Mouse (Mus musculus) adrenal gland, postnatal 25 days (tissue): Measurements from ENCODE around the gene AI593442. TPM values are rescaled to one million over a fixed set of nuclear protein-coding genes. Genes with fewer than 3 reads are reported as not detected.
A peak's percentile ranks its signal among the peaks of the same experiment; 100 is the strongest.

Source experiments
- DNase-seq: peaks from one replicate; pipeline ENCODE4 v3.0.0; 2021; ENCODE audit warnings: mixed read lengths
- long read RNA-seq: library from polyadenylated mRNA; stranded (forward); transcript quantifications from one replicate; pipeline ENCODE4 v2.0.0, GENCODE M21; 2021
- total RNA-seq: library from RNA; stranded (reverse); gene quantifications from 2 replicates; pipeline ENCODE4 v1.2.3, GENCODE M21; 2021

The AI593442 gene
- total RNA-seq, result 0.06 TPM in 1 of 2 replicates, not detected in the other
- long read RNA-seq, result 0 reads

DNA sequence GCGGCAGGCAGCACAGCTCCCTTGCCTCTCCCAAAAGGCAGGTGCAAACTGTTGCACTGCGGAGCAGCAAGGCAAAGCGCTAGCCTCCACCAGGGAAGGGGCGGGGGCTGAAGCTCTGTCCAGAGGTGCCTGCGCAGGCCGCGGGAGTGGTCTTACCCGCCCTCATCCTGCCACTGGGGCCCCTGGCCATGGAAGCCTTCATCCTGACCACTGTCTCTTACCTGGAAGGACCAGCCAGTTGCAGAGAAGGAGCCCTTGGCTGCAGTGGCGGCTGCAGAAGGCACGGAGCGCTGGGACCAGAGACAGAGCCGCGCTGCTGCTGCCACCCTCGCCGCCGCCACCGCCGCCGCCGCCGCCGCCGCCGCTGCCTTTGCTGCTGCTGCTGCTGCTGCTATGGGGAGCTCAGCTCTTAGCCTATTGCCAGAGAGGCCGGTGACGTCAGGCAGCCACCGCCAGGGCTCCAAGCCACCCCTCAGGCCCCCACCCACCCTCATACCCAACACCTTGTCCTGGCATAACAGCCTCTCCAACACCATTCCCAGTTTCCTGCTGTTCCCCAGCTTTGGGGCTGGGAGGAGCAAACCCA is at the start of gene AI593442:
TSS of gene AI593442 (minus strand) at position 419 of the 586 bp plus-strand sequence.
- no peak for DNase-seq

DNA sequence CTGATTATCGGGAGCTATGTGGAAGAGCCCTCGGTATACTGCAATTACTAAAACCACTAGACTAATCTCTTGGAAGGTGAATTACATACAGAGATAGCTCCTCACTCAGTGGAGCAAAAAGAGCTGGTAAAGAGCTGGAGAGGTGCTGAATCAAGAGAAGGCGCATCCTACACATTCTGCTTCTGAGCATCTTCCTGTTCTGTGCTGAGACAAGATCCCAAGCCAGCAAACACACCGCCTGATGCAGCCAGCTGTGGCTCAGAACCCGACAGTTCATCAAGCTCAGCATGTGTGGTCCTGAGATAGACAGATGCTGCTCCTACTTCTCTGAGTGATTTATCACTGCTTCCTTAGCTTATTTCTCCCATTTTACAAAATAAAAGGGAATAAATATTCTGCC is 49.2 kb upstream of the AI593442 start:
- DNase-seq, result no peak

DNA sequence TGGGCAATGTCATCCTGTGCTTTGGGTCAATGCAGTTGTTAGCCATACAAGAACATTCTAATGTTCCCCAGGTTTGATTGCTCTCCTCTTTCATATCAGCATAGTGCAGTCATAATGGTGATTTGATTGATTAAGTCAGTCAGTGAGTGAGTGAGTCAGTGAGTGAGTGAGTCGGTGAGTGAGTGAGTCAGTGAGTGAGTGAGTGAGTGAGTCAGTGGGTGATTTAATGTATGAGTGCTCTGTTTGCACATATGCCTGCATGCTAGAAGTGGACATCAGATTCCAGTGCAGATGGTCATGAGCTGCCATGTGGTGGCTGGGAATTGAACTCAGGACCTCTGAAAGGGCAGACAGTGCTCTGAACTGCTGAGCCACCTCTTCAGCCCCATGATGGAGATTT is 43.0 kb upstream of the AI593442 start:
- DNase-seq, result no peak

DNA sequence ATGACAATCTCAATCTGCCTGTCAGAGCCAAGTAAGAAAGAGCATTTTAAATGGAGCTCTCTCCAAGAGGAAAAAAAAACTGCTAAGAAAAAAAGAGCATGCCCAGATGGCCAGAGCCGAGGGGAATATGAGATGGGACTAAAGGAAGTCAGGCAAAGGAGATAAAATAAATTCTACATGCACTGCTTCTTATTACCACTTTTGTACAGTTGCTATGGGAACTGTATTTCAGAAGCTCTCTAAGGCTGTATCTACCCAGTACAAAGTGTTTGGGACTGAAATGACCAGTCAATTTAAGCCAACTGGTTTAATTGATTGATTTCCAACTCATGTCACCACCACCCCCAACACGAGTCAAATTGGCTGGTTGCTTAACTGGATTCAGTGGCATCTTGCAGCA is 40.0 kb upstream of the AI593442 start:
- DNase-seq, result no peak

DNA sequence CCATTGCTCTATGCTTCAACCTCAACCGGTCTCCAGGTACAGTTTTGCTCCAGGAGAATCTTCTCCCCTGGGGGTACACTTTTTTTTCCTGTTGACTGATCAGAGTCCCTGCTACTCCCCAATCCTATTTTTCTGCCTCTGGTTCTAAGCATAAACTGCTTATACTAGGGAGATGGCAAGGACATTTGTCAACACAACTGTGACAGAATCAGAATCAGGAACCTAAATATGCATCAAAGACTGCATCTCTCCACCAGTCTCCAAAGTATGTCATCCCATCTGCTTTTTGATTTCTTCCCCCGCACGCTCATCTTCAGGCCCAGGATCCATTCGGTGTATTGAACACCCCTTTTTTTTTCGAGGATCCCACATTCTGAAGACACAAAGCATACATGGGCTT is 456 bp upstream of the AI593442 start:
- no peak for DNase-seq

DNA sequence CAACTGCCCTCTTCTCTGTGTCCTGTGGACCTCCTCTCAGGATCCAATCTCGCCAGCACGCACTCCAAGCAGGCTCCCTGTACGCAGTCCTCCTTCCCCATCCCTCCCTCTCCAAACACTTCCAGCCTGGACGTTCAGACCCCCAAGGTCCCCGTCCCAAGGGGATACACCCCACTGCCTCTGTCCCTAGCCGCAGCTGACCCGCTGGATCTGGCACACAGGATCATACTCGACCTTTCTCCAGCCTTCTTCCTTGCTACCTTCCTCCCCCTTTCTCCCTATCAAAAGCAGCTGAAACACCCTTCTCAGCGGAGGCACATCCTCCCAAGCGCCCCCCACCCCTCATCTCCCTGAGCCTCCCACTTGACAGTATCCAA is 753 bp downstream of the AI593442 start:
- DNase-seq, result no peak

DNA sequence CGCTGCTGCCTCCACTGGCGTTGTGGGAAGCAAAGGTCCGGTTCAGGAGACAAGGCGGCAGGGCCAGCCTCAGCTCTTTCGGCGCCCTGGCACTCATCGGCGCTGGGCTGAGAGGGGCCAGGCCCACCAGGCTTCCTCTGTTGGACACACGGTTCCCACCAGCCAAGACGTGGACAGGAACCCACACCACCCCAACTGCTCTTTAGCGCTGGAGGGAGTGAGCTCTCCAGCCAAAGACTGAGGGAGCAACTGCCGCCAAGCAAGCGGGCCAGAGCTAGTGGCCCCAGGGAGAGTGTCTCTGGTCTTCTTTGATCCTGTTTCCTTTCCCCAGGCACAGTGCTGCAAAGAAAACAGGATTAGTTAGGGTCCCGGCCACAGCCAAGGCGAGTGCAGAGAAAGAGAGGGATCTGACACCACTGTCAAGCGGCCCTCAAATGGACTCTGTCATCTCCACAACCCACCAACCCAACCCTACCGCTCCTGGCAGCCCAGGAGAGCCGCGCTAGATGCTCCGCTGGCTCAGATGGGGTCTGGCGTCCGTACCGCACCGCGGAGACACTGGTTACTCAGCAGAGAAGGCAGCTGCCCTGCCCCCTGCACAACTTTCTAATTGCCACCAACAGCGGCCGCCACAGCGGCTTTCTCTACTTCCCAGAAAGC is 1.3 kb downstream of the AI593442 start:
- DNase-seq, result no peak

DNA sequence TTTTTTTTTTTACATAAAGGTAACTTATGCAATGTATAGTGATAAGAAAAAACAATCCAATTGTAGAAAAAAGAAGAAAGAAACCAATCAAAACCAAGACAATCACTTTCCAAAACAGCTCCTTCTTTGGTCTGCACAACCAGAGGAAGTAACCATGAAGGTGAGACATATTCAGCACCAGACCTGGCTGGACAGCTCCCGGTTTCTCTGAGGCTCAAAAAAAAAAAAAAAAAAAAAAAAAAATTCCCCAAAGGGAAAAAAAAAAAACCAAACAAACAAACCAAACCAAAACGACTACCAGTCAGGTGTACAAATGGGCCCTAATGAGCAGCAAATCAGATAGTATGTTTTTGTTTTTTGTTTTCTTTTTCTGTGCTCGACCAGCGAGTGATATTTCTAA is 3.0 kb downstream of the AI593442 start:
- DNase-seq, result peak; percentile 35

DNA sequence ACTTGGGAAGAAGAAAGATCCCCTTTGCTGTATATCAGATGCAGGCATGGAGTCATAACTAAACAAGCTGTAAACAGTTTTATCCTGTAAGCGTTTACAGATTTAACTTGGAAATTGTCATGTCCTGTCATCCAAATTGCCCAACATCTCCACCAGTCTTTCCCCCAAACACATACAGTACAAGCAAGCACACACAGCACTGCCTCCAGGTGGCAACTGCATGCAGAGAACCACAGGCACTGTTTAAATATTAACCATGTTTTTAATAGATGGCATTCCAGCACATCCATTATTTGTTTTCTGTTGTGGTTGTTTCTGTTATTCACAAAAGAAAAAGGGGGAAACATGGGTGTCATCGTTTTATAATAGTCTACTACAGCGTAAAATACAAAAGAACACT is 3.6 kb downstream of the AI593442 start:
- no peak for DNase-seq

DNA sequence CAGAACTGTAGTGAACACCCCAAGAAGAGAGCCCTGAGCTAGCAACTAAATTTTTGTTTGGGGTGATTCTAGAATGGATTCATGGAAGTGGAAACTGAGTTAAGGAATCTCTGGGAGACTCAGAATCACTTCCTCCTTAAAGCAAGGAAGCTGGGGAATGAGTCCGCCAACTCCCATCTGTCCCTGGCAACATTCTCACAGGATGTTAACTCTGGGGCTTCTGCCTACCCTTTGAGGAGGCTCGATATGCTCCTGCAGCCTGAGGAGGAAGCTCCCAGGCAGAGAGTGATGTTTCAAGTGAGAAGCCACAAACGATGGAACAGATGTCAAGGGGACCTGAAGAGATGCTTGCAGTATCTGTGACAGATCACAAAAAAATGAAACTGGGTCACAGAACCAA is 18.2 kb downstream of the AI593442 start:
- DNase-seq, result no peak

DNA sequence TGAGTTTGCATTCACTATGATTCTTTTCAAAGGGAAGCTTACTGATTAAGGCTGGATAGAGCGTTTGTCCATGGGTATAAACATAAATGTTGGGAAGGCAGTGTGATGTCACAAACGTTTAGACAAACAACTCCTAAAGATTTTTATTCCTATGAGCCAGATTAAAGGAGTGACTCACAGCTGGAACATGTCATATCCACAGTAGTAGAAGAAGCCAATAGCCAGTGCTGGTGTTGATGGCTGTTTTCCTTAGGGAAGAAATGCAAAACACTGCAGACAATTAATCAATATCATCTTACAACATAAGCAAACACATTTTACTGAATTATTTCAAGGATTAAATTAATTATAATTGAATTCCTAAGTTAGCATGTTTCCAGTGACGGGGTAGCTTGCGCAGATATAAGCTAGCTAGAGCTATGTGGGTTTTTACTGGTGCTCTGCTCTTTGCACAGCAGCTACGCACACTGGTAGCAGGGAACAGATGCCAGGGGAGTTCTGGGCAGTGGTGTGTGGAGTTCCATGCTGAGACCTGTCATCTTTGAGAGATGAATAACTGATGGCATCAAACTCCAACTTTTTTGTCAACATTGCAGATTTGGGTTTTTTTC is 29.1 kb downstream of the AI593442 start:
- DNase-seq, result no peak

DNA sequence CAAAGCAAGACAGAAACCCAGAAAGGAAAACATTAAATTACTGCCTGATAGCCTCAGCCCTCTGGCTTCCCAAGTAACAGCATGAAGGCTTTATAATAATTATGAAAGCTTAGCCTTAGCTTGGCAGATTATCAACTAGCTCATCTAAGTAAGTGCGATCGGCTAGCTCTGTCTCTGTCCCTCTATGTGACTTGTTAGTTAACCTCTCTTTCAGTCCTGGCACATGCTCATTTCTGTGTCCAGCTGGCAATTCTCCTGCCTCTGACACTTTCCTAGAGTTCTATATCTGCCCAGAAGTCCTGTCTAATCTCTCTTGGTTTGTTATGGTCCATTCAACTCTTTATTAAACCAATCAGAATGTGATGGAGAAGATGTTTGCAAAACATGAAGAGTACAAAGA is 34.3 kb downstream of the AI593442 start:
- DNase-seq, result no peak

DNA sequence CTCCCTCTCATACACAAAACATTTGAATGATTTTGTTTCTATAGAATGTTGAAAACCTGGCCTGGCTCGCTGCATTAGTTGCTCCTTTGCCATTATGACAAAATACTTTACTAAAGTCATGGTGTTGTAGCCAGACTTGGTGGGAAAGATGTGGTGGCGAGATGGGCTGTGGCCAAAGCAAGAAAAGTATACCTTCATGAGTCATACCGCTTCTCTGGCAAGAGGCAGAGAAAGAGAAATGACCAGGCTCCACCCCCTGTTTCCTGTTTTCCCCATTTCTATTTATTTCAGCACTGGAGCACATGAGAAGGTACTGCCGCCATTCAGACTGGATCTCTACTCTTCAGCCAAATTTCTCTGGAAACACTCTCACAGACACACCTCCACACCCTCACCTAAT is 35.0 kb downstream of the AI593442 start:
- DNase-seq, result no peak

DNA sequence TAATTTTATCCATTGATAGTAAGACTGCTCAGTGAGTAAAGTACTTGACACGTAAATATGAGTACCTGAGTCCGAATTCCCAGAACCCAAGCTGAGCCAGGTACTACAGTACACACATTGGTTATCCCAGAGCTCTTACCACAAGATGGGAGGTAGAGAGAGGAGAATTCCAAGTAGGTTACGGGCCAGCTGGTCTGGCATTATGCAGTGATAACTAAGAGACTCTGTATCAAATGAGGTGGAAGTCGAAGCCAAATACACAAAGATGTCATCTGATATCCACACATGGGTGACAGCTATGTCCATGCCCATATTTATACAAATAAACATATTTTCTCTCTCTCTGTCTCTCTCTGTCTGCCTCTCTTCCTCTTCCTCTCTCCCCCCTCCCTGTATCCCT is 35.4 kb downstream of the AI593442 start:
- no peak for DNase-seq

DNA sequence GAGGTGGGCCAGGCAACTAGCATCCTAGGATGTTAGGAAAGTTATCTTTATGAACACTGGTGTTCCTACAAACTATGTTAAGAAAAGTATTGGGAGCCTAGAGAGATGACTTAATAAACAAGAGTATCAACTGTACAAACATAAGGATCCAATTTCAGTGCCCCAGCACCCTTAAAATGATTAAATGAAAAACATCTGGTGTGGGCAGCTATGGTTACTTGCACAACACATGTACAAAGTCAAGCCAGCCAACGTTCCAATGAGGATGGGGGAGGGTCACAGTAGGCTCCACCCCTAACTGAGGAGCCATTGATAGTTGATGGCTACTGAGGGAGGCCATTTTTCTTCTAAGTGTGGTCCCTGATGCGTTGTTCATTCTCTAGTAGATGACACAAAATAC is 43.6 kb downstream of the AI593442 start:
- DNase-seq, result no peak

DNA sequence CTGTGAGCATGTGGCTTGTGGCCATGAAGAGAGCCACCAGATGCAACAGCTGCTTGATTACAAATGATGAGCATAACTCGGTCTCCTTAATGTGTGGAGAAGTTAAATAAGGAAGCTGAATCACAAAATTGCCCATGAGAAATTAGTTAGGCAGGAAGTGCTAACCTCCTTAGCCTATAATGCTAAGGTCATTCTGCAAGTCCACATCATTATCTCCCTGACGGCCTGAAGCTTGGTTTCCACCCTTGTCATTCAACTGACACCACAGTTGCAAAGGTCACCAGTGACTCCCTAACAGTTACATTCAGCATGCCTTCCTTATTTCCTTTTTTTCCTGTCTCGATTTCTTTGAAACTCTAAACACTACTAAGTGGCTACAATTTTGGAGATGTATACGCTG is 55.7 kb downstream of the AI593442 start:
- DNase-seq, result no peak
